Comparison of ENCODE assay signal across 10 mouse cellular contexts in the genomic region with DNA sequence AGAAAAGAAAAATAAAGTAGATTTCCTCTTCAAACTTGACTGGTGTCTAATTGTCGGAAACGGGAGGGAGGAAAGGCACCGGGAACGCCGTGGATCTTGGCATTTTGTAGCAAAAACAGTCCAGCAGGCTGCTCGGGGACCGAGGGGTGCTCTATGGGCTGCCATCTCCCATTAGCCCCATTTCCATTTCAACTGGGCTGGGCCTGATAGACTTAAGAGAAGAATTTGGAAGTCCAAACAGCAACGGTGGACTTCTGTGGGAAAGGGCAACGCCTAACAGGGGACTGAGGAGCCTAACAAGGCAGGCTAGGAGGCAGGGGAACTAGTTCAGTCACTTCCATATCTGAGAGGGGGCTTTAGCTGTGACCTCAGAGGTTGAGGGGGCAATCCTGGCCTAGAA. TPM values are rescaled to one million over a fixed set of nuclear protein-coding genes. Genes with fewer than 3 reads are reported as not detected.
A peak's percentile ranks its signal among the peaks of the same experiment; 100 is the strongest.
DNase-seq lines count a peak whose midpoint lies in the region; ATAC-seq and TF ChIP-seq lines count a peak whose summit lies in the region.
"Had no signal": no experiment of that assay in that cellular context is flagged by ENCODE, and none has a peak within 500 bp of the region (broad histone marks: within the 10 kb centered on the region; RNA-seq: fewer than 3 reads in every experiment).

No protein-coding gene starts in this region.

- no peaks in the 10 kb centered on the region for H3K36me3 ChIP-seq in kidney, embryonic 16.5 days (ENCODE audit: insufficient read depth, low read length)
- H3K36me3 ChIP-seq in forebrain, embryonic 13.5 days (ENCODE audit: poor library complexity, severe bottlenecking): no peaks in the 10 kb centered on the region
- H3K36me3 ChIP-seq in limb, embryonic 11.5 days (ENCODE audit: control insufficient read depth, insufficient read depth, low read length): no peaks in the 10 kb centered on the region
- no peaks in the 10 kb centered on the region for H3K36me3 ChIP-seq in myocyte (ENCODE audit: control insufficient read depth, insufficient read depth)

- H3K9me3 ChIP-seq in kidney, embryonic 16.5 days (ENCODE audit: low read length): no peaks in the 10 kb centered on the region
- no peaks in the 10 kb centered on the region for H3K9me3 ChIP-seq in forebrain, embryonic 13.5 days (replicated peaks)
- H3K9me3 ChIP-seq in limb, embryonic 11.5 days (ENCODE audit: control insufficient read depth, low read length): no peaks in the 10 kb centered on the region

- H3K4me1 ChIP-seq in kidney, embryonic 16.5 days (ENCODE audit: insufficient read depth, low read length): peaks cover 19% of the 10 kb centered on the region
- H3K4me1 ChIP-seq in forebrain, embryonic 13.5 days: peaks cover 30% of the 10 kb centered on the region
- H3K4me1 ChIP-seq in limb, embryonic 11.5 days (ENCODE audit: control insufficient read depth, insufficient read depth, low read length): 0 out of 2 replicates have a peak, but pooled peaks cover 4% of the 10 kb centered on the region

- no peaks in the 10 kb centered on the region for H3K79me2 ChIP-seq in myocyte (ENCODE audit: control insufficient read depth, insufficient read depth)

- no peak overlapping the region; the same call in 1 of the 2 replicates for H3K9ac ChIP-seq in kidney, embryonic 16.5 days (replicated peaks; ENCODE audit: low read length)
- no peak overlapping the region for H3K9ac ChIP-seq in forebrain, embryonic 13.5 days
- H3K9ac ChIP-seq in limb, embryonic 11.5 days (ENCODE audit: low read length): no peak overlapping the region

- peak overlapping the region; percentile 37 for H3K4me3 ChIP-seq in kidney, embryonic 16.5 days (ENCODE audit: low read length)
- H3K4me3 ChIP-seq in forebrain, embryonic 13.5 days: peak overlapping the region; percentile 29
- H3K4me3 ChIP-seq in limb, embryonic 11.5 days (ENCODE audit: low read depth, low read length): no peak overlapping the region
- H3K4me3 ChIP-seq in myocyte: peak overlapping the region; percentile 1
- H3K4me3 ChIP-seq: erythroblast, embryonic 14.5 days had no signal

- H3ac ChIP-seq in myocyte (ENCODE audit: control insufficient read depth, insufficient read length): no peak overlapping the region

- peak overlapping the region; percentile 55 for H3K4me2 ChIP-seq in kidney, embryonic 16.5 days (replicated peaks; ENCODE audit: low read depth, low read length)
- H3K4me2 ChIP-seq in forebrain, embryonic 13.5 days: peak overlapping the region; percentile 54
- H3K4me2 ChIP-seq in limb, embryonic 11.5 days (ENCODE audit: low read depth, severe bottlenecking): no peak overlapping the region; the same call in 1 of the 2 replicates
- no peak overlapping the region for H3K4me2 ChIP-seq in myocyte (ENCODE audit: low read depth)

- no peak for ATAC-seq in kidney, embryonic 16.5 days (ENCODE audit: low FRiP score, low TSS enrichment)
- ATAC-seq in forebrain, embryonic 13.5 days: no peak
- no peak for ATAC-seq in limb, embryonic 11.5 days (ENCODE audit: insufficient number of reproducible peaks, low FRiP score, low TSS enrichment, low read depth)

- TF ChIP-seq POLR2A in myocyte (IDR thresholded peaks at IDR 0.05; ENCODE audit: insufficient read length, low read depth): no peak

- no peak for DNase-seq in kidney, postnatal 25 days
- peak; percentile 44 for DNase-seq in limb, embryonic 11.5 days (ENCODE audit: low spot score)
- no peak for DNase-seq in layer of hippocampus, adult 8-10 months (ENCODE audit: low spot score in 2 of 2)
- DNase-seq in layer of hippocampus, adult 11-12 months (ENCODE audit: low spot score): no peak

- H3K27me3 ChIP-seq in kidney, embryonic 16.5 days (ENCODE audit: insufficient read depth, low read length): peaks cover 70% of the 10 kb centered on the region
- peaks cover 76% of the 10 kb centered on the region for H3K27me3 ChIP-seq in forebrain, embryonic 13.5 days
- H3K27me3 ChIP-seq in limb, embryonic 11.5 days (ENCODE audit: control insufficient read depth, insufficient read depth, low read length): peaks cover 67% of the 10 kb centered on the region
- H3K27me3 ChIP-seq in myocyte (ENCODE audit: control insufficient read depth, insufficient read depth, insufficient read length): peaks cover 17% of the 10 kb centered on the region

- H3K27ac ChIP-seq in kidney, embryonic 16.5 days (ENCODE audit: low read length): no peak overlapping the region
- H3K27ac ChIP-seq in forebrain, embryonic 13.5 days: no peak overlapping the region
- no peak overlapping the region for H3K27ac ChIP-seq in limb, embryonic 11.5 days (replicated peaks; ENCODE audit: low read depth, low read length)

- WGBS in kidney, embryonic 16.5 days: 7% methylated on average over 9 of the region's 9 CpGs
- 3% methylated on average over 9 of the region's 9 CpGs for WGBS in forebrain, embryonic 13.5 days
- 3% methylated on average over 9 of the region's 9 CpGs for WGBS in limb, embryonic 11.5 days

TF ChIP-seq in myocyte, 11 proteins besides CTCF, POLR2A, EP300 and RAD21:
- TF ChIP-seq POLR2AphosphoS2 (IDR thresholded peaks at IDR 0.05; ENCODE audit: insufficient read length, low read depth) (no peak), SRF (IDR thresholded peaks at IDR 0.05; ENCODE audit: control insufficient read depth, insufficient read length, low read depth) (no peak), CEBPB (IDR thresholded peaks at IDR 0.05; ENCODE audit: insufficient read depth, poor library complexity, severe bottlenecking) (no peak), MYOG (IDR thresholded peaks at IDR 0.05; ENCODE audit: control insufficient read depth in 1 of 3, insufficient read depth in 1 of 3, insufficient read length in 2 of 3, low read depth in 2 of 3) (no peak), MAX (IDR thresholded peaks at IDR 0.05; ENCODE audit: low read depth) (no peak), MYOD1 (IDR thresholded peaks at IDR 0.05; ENCODE audit: control insufficient read depth in 1 of 3, insufficient read length in 2 of 3, low read depth in 2 of 3) (no peak), E2F4 (IDR thresholded peaks at IDR 0.05; ENCODE audit: insufficient read depth) (no peak), TCF12 (IDR thresholded peaks at IDR 0.05; ENCODE audit: insufficient read depth, poor library complexity, severe bottlenecking) (no peak), TCF3 (IDR thresholded peaks at IDR 0.05; ENCODE audit: insufficient read length, low read depth) (no peak)

RNA-seq across cellular contexts. Expression of a gene that starts 1.0 kb away (rescaled TPM):
- 0.32 TPM in 1 of 2 replicates, not detected in the other for polyA plus RNA-seq in kidney, embryonic 16.5 days (2015; fragmentation: Nextera tagmentation; extraction: Ambion mirVana)
- not detected in 2 replicates for polyA plus RNA-seq in forebrain, embryonic 13.5 days (2015; fragmentation: Nextera tagmentation; extraction: Ambion mirVana)
- not detected in 2 replicates for polyA plus RNA-seq in limb, embryonic 11.5 days (2014; fragmentation: Nextera tagmentation; extraction: Ambion mirVana)
- polyA plus RNA-seq in myocyte (2012; fragmentation: generic; extraction: Trizol): not detected
- total RNA-seq in layer of hippocampus, adult 8-10 months (2022): under 1 TPM in 1 of 4 experiments, not detected in 3; 0.97 TPM
- polyA plus RNA-seq: erythroblast, embryonic 14.5 days; kidney, adult 2 months; urinary bladder, adult 2 months had no signal

RNA-seq across cellular contexts. Expression of a gene that starts 5.3 kb away (rescaled TPM):
- polyA plus RNA-seq in kidney, embryonic 16.5 days (2015; fragmentation: Nextera tagmentation; extraction: Ambion mirVana): not detected in 2 replicates
- 1.2 and 1.8 TPM in 2 replicates for polyA plus RNA-seq in forebrain, embryonic 13.5 days (2015; fragmentation: Nextera tagmentation; extraction: Ambion mirVana)
- polyA plus RNA-seq in limb, embryonic 11.5 days (2014; fragmentation: Nextera tagmentation; extraction: Ambion mirVana): not detected in 2 replicates
- polyA plus RNA-seq in myocyte (2012; fragmentation: generic; extraction: Trizol): not detected
- total RNA-seq in layer of hippocampus, adult 8-10 months (2022): 1 to 10 TPM in 3 of 4 experiments, not detected in 1; 1.2 to 3.0 (median 2.0) TPM
- polyA plus RNA-seq: erythroblast, embryonic 14.5 days; kidney, adult 2 months; urinary bladder, adult 2 months had no signal

RNA-seq across cellular contexts. Expression of a gene that starts 13.5 kb away (rescaled TPM):
- polyA plus RNA-seq in kidney, embryonic 16.5 days (2015; fragmentation: Nextera tagmentation; extraction: Ambion mirVana): 98.5 and 104 TPM in 2 replicates
- polyA plus RNA-seq in forebrain, embryonic 13.5 days (2015; fragmentation: Nextera tagmentation; extraction: Ambion mirVana): 73.3 and 82.9 TPM in 2 replicates
- 80.2 and 90.2 TPM in 2 replicates for polyA plus RNA-seq in limb, embryonic 11.5 days (2014; fragmentation: Nextera tagmentation; extraction: Ambion mirVana)
- polyA plus RNA-seq in myocyte (2012; fragmentation: generic; extraction: Trizol): 86.9 TPM
- total RNA-seq in layer of hippocampus, adult 8-10 months (2022): 10 to 100 TPM; 74.6 to 86.5 (median 79.1) TPM

RNA-seq across cellular contexts. Expression of a gene that starts 52.8 kb away (rescaled TPM):
- polyA plus RNA-seq in kidney, embryonic 16.5 days (2015; fragmentation: Nextera tagmentation; extraction: Ambion mirVana): 16.4 and 19.8 TPM in 2 replicates
- polyA plus RNA-seq in forebrain, embryonic 13.5 days (2015; fragmentation: Nextera tagmentation; extraction: Ambion mirVana): 14.7 and 14.8 TPM in 2 replicates
- polyA plus RNA-seq in limb, embryonic 11.5 days (2014; fragmentation: Nextera tagmentation; extraction: Ambion mirVana): 23.4 and 24.9 TPM in 2 replicates
- polyA plus RNA-seq in myocyte (2012; fragmentation: generic; extraction: Trizol): 5.9 TPM
- total RNA-seq in layer of hippocampus, adult 8-10 months (2022): 1 to 10 TPM; 7.3 to 9.6 (median 9.4) TPM

RNA-seq across cellular contexts. Expression of a gene that starts 52.8 kb away (rescaled TPM):
- 14.3 and 16.0 TPM in 2 replicates for polyA plus RNA-seq in kidney, embryonic 16.5 days (2015; fragmentation: Nextera tagmentation; extraction: Ambion mirVana)
- 13.0 and 15.5 TPM in 2 replicates for polyA plus RNA-seq in forebrain, embryonic 13.5 days (2015; fragmentation: Nextera tagmentation; extraction: Ambion mirVana)
- 16.6 and 21.1 TPM in 2 replicates for polyA plus RNA-seq in limb, embryonic 11.5 days (2014; fragmentation: Nextera tagmentation; extraction: Ambion mirVana)
- 5.4 TPM for polyA plus RNA-seq in myocyte (2012; fragmentation: generic; extraction: Trizol)
- total RNA-seq in layer of hippocampus, adult 8-10 months (2022): 10 to 100 TPM; 10.3 to 12.1 (median 10.8) TPM

Comparison
In these comparisons a context has a peak if more than half of its experiments do, and no peak if none do; other contexts are left out.
1. H3K4me2 ChIP-seq: peak in kidney, embryonic 16.5 days (single experiment) and forebrain, embryonic 13.5 days (single experiment); none in limb, embryonic 11.5 days (single experiment) and myocyte (single experiment).